Mouse (Mus musculus): Measurements from ENCODE around the gene Gnai2. TPM values are rescaled to one million over a fixed set of nuclear protein-coding genes. Genes with fewer than 3 reads are reported as not detected.

Gene Gnai2
- polyA plus RNA-seq (2014; fragmentation: Illumina TruSeq; extraction: RNeasy Lipid Tissue Mini Kit (QIAGEN cat#74804)) = 37.4 TPM

GRCm38 (mm10) chr9:107635279-107636028 lies at the start of gene Gnai2:
Gnai2 (minus strand) TSS chr9:107635367.

GRCm38 (mm10) chr9:107679501-107679900 lies 44.3 kb upstream of the Gnai2 start, which contains the start of gene Gnat1:
Gnat1 (minus strand) TSS chr9:107679712.

GRCm38 (mm10) chr9:107669480-107669945 lies 34.3 kb upstream of the Gnai2 start, which contains the start of gene Slc38a3:
Slc38a3 (minus strand) TSS chr9:107669530.

GRCm38 (mm10) chr9:107608741-107609432 lies 26.3 kb downstream of the Gnai2 start, which contains the start of gene Sema3b:
Sema3b (minus strand) TSS chr9:107609229.

GRCm38 (mm10) chr9:107586974-107587832 lies 48.0 kb downstream of the Gnai2 start, which contains the start of gene Ifrd2:
Ifrd2 (plus strand) TSS chr9:107587642.

GRCm38 (mm10) chr9:107580501-107581317 lies 54.5 kb downstream of the Gnai2 start, which contains the start of gene Hyal3:
Hyal3 (plus strand) TSS chr9:107580818.

GRCm38 (mm10) chr9:107578587-107578986 lies 56.6 kb downstream of the Gnai2 start, which contains the start of gene Naa80:
Naa80 (plus strand) TSS chr9:107578887.

GRCm38 (mm10) chr9:107576357-107577107 lies 58.6 kb downstream of the Gnai2 start, which contains the start of gene Hyal1:
Hyal1 (plus strand) TSS chr9:107576927.

GRCm38 (mm10) chr9:107567702-107568319 lies 67.4 kb downstream of the Gnai2 start, which contains the start of gene Hyal2:
Hyal2 (plus strand) TSS chr9:107567945.

Other genes with a start within 250 kb of the Gnai2 start
- gene Cacna2d2, start 235.8 kb downstream of the Gnai2 start, polyA plus RNA-seq (2014; fragmentation: Illumina TruSeq; extraction: RNeasy Lipid Tissue Mini Kit (QIAGEN cat#74804)) = 0.26 TPM
- not detected for gene Tmem115, start 101.4 kb downstream of the Gnai2 start, polyA plus RNA-seq (2014; fragmentation: Illumina TruSeq; extraction: RNeasy Lipid Tissue Mini Kit (QIAGEN cat#74804))
- 4.6 TPM for gene Cyb561d2, start 93.2 kb downstream of the Gnai2 start, polyA plus RNA-seq (2014; fragmentation: Illumina TruSeq; extraction: RNeasy Lipid Tissue Mini Kit (QIAGEN cat#74804))
- 0.31 TPM for gene Nprl2, start 93.1 kb downstream of the Gnai2 start, polyA plus RNA-seq (2014; fragmentation: Illumina TruSeq; extraction: RNeasy Lipid Tissue Mini Kit (QIAGEN cat#74804))
- gene Zmynd10, start 88.1 kb downstream of the Gnai2 start, polyA plus RNA-seq (2014; fragmentation: Illumina TruSeq; extraction: RNeasy Lipid Tissue Mini Kit (QIAGEN cat#74804)) = not detected
- 7.7 TPM for gene Rassf1, start 83.8 kb downstream of the Gnai2 start, polyA plus RNA-seq (2014; fragmentation: Illumina TruSeq; extraction: RNeasy Lipid Tissue Mini Kit (QIAGEN cat#74804))
- 20.4 TPM for gene Tusc2, start 72.1 kb downstream of the Gnai2 start, polyA plus RNA-seq (2014; fragmentation: Illumina TruSeq; extraction: RNeasy Lipid Tissue Mini Kit (QIAGEN cat#74804))
- 0.66 TPM for gene Hyal2, start 67.4 kb downstream of the Gnai2 start, polyA plus RNA-seq (2014; fragmentation: Illumina TruSeq; extraction: RNeasy Lipid Tissue Mini Kit (QIAGEN cat#74804))
- 2.8 TPM for gene Hyal1, start 58.4 kb downstream of the Gnai2 start, polyA plus RNA-seq (2014; fragmentation: Illumina TruSeq; extraction: RNeasy Lipid Tissue Mini Kit (QIAGEN cat#74804))
- 5.5 TPM for gene Naa80, start 56.5 kb downstream of the Gnai2 start, polyA plus RNA-seq (2014; fragmentation: Illumina TruSeq; extraction: RNeasy Lipid Tissue Mini Kit (QIAGEN cat#74804))
- gene Hyal3, start 54.5 kb downstream of the Gnai2 start, polyA plus RNA-seq (2014; fragmentation: Illumina TruSeq; extraction: RNeasy Lipid Tissue Mini Kit (QIAGEN cat#74804)) = 0.34 TPM
- 18.3 TPM for gene Ifrd2, start 47.7 kb downstream of the Gnai2 start, polyA plus RNA-seq (2014; fragmentation: Illumina TruSeq; extraction: RNeasy Lipid Tissue Mini Kit (QIAGEN cat#74804))
- 1.2 TPM for gene Sema3b, start 26.1 kb downstream of the Gnai2 start, polyA plus RNA-seq (2014; fragmentation: Illumina TruSeq; extraction: RNeasy Lipid Tissue Mini Kit (QIAGEN cat#74804))
- 1.1 TPM for gene Slc38a3, start 34.2 kb upstream of the Gnai2 start, polyA plus RNA-seq (2014; fragmentation: Illumina TruSeq; extraction: RNeasy Lipid Tissue Mini Kit (QIAGEN cat#74804))
- gene Gnat1, start 44.3 kb upstream of the Gnai2 start, polyA plus RNA-seq (2014; fragmentation: Illumina TruSeq; extraction: RNeasy Lipid Tissue Mini Kit (QIAGEN cat#74804)) = not detected
- gene Sema3f, start 75.1 kb upstream of the Gnai2 start, polyA plus RNA-seq (2014; fragmentation: Illumina TruSeq; extraction: RNeasy Lipid Tissue Mini Kit (QIAGEN cat#74804)) = 0.57 TPM
- gene Rbm5, start 135.6 kb upstream of the Gnai2 start, polyA plus RNA-seq (2014; fragmentation: Illumina TruSeq; extraction: RNeasy Lipid Tissue Mini Kit (QIAGEN cat#74804)) = 190 TPM
- 116 TPM for gene Rbm6, start 237.9 kb upstream of the Gnai2 start, polyA plus RNA-seq (2014; fragmentation: Illumina TruSeq; extraction: RNeasy Lipid Tissue Mini Kit (QIAGEN cat#74804))